Mouse (Mus musculus): ENCODE data around the gene Fibp.

Gene Fibp

GRCm38 (mm10) chr19:5460465-5460911 lies at the start of gene Fibp:
Gene Fibp (plus strand): TSS chr19:5460615.
- DNase-seq (ENCODE audit: low read depth, low spot score) = peak; percentile 82

GRCm38 (mm10) chr19:5410641-5411040 lies 49.8 kb upstream of the Fibp start:
- DNase-seq (ENCODE audit: low read depth, low spot score) = no peak

- peak; percentile 82 for DNase-seq (ENCODE audit: low read depth, low spot score)
Measured at GRCm38 (mm10) chr19:5411961-5412360, 48.5 kb upstream of the Fibp start.

- no peak for DNase-seq (ENCODE audit: low read depth, low spot score)
Measured at GRCm38 (mm10) chr19:5413840-5414239, 46.6 kb upstream of the Fibp start.

GRCm38 (mm10) chr19:5414534-5414957 lies 45.9 kb upstream of the Fibp start:
- no peak for DNase-seq (ENCODE audit: low read depth, low spot score)

- DNase-seq (ENCODE audit: low read depth, low spot score) = no peak
Measured at GRCm38 (mm10) chr19:5418750-5419466, 41.5 kb upstream of the Fibp start.

- DNase-seq (ENCODE audit: low read depth, low spot score) = no peak
Measured at GRCm38 (mm10) chr19:5419630-5420029, 40.8 kb upstream of the Fibp start.

- no peak for DNase-seq (ENCODE audit: low read depth, low spot score)
Measured at GRCm38 (mm10) chr19:5420579-5420978, 39.8 kb upstream of the Fibp start.

- peak; percentile 81 for DNase-seq (ENCODE audit: low read depth, low spot score)
Measured at GRCm38 (mm10) chr19:5421784-5422183, 38.6 kb upstream of the Fibp start.

GRCm38 (mm10) chr19:5422267-5422666 lies 38.1 kb upstream of the Fibp start:
- DNase-seq (ENCODE audit: low read depth, low spot score) = no peak

- DNase-seq (ENCODE audit: low read depth, low spot score) = no peak
Measured at GRCm38 (mm10) chr19:5422895-5423443, 37.4 kb upstream of the Fibp start.

GRCm38 (mm10) chr19:5423561-5423960 lies 36.9 kb upstream of the Fibp start:
- no peak for DNase-seq (ENCODE audit: low read depth, low spot score)

- DNase-seq (ENCODE audit: low read depth, low spot score) = no peak
Measured at GRCm38 (mm10) chr19:5424092-5424781, 36.2 kb upstream of the Fibp start.

GRCm38 (mm10) chr19:5424782-5425741 lies 35.4 kb upstream of the Fibp start, which contains the start of the genes Drap1 and AI837181:
Gene Drap1 (minus strand): TSS chr19:5424979.
Gene AI837181 (plus strand): TSS chr19:5425144.
- peak; percentile 98 for DNase-seq (ENCODE audit: low read depth, low spot score)

GRCm38 (mm10) chr19:5425906-5426565 lies 34.4 kb upstream of the Fibp start:
- no peak for DNase-seq (ENCODE audit: low read depth, low spot score)

- no peak for DNase-seq (ENCODE audit: low read depth, low spot score)
Measured at GRCm38 (mm10) chr19:5426640-5427290, 33.6 kb upstream of the Fibp start.

GRCm38 (mm10) chr19:5428083-5428482 lies 32.3 kb upstream of the Fibp start:
- DNase-seq (ENCODE audit: low read depth, low spot score) = no peak

GRCm38 (mm10) chr19:5429219-5429618 lies 31.2 kb upstream of the Fibp start:
- DNase-seq (ENCODE audit: low read depth, low spot score) = no peak

- DNase-seq (ENCODE audit: low read depth, low spot score) = no peak
Measured at GRCm38 (mm10) chr19:5429806-5430205, 30.6 kb upstream of the Fibp start.

GRCm38 (mm10) chr19:5430408-5430807 lies 30.0 kb upstream of the Fibp start:
- no peak for DNase-seq (ENCODE audit: low read depth, low spot score)

Data from skeletal muscle tissue, adult 2 months (tissue).